Mouse (Mus musculus) kidney, postnatal 14 days (tissue): Measurements from ENCODE around the gene Atp2c2.

Source experiments
- DNase-seq: peaks from one replicate; pipeline ENCODE4 v3.0.0; 2022; ENCODE audit warnings: mixed read lengths

Gene Atp2c2

GRCm38 (mm10) chr8:119707146-119707545, 7.3 kb downstream of the Atp2c2 start:
- no peak for DNase-seq

- DNase-seq: no peak
These were observed 8.7 kb downstream of the Atp2c2 start for GRCm38 (mm10) chr8:119708471-119708870.

- no peak for DNase-seq
These were observed 9.3 kb downstream of the Atp2c2 start for GRCm38 (mm10) chr8:119708878-119709702.

- DNase-seq: no peak
These were observed 9.9 kb downstream of the Atp2c2 start for GRCm38 (mm10) chr8:119709703-119710093.

- no peak for DNase-seq
These were observed 12.4 kb downstream of the Atp2c2 start for GRCm38 (mm10) chr8:119712226-119712625.

GRCm38 (mm10) chr8:119713421-119713820, 13.6 kb downstream of the Atp2c2 start:
- DNase-seq: no peak

GRCm38 (mm10) chr8:119715221-119715620, 15.4 kb downstream of the Atp2c2 start:
- peak; percentile 66 for DNase-seq

- DNase-seq: no peak
These were observed 17.0 kb downstream of the Atp2c2 start for GRCm38 (mm10) chr8:119716730-119717299.

GRCm38 (mm10) chr8:119717765-119718164, 18.0 kb downstream of the Atp2c2 start:
- no peak for DNase-seq

GRCm38 (mm10) chr8:119719011-119719501, 19.2 kb downstream of the Atp2c2 start:
- DNase-seq: no peak

GRCm38 (mm10) chr8:119722348-119722747, 22.5 kb downstream of the Atp2c2 start:
- DNase-seq: no peak

- no peak for DNase-seq
These were observed 23.9 kb downstream of the Atp2c2 start for GRCm38 (mm10) chr8:119723676-119724075.

GRCm38 (mm10) chr8:119724596-119724995, 24.8 kb downstream of the Atp2c2 start:
- DNase-seq: no peak

- DNase-seq: no peak
These were observed 27.3 kb downstream of the Atp2c2 start for GRCm38 (mm10) chr8:119727093-119727492.

GRCm38 (mm10) chr8:119728351-119728895, 28.6 kb downstream of the Atp2c2 start:
- no peak for DNase-seq

- DNase-seq: no peak
These were observed 32.3 kb downstream of the Atp2c2 start for GRCm38 (mm10) chr8:119732072-119732471.

GRCm38 (mm10) chr8:119736348-119736917, 36.6 kb downstream of the Atp2c2 start:
- no peak for DNase-seq

- no peak for DNase-seq
These were observed 37.5 kb downstream of the Atp2c2 start for GRCm38 (mm10) chr8:119737093-119737900.

- no peak for DNase-seq
These were observed 38.5 kb downstream of the Atp2c2 start for GRCm38 (mm10) chr8:119738129-119738907.

- no peak for DNase-seq
These were observed 40.8 kb downstream of the Atp2c2 start for GRCm38 (mm10) chr8:119740634-119741033.

GRCm38 (mm10) chr8:119742409-119742808, 42.6 kb downstream of the Atp2c2 start:
- DNase-seq: no peak
